Mouse (Mus musculus): ENCODE results near the gene Cep89.

Cep89 gene

GRCm38 (mm10) chr7:35382706-35383353 is 14.0 kb upstream of the Cep89 start:
- DNase-seq (ENCODE audit: low spot score in 2 of 2), result no peak

- no peak for DNase-seq (ENCODE audit: low spot score in 2 of 2)
Measured at GRCm38 (mm10) chr7:35386525-35386952, 10.3 kb upstream of the Cep89 start.

GRCm38 (mm10) chr7:35388694-35389093 is 8.1 kb upstream of the Cep89 start:
- no peak for DNase-seq (ENCODE audit: low spot score in 2 of 2)

- no peak for DNase-seq (ENCODE audit: low spot score in 2 of 2)
Measured at GRCm38 (mm10) chr7:35392935-35393334, 3.9 kb upstream of the Cep89 start.

- peak in 1 of 2 experiments; percentile 4 for DNase-seq (ENCODE audit: low spot score in 2 of 2)
Measured at GRCm38 (mm10) chr7:35395734-35396456, 940 bp upstream of the Cep89 start.

GRCm38 (mm10) chr7:35401169-35401568 is 4.3 kb downstream of the Cep89 start:
- DNase-seq (ENCODE audit: low spot score in 2 of 2), result no peak

- DNase-seq (ENCODE audit: low spot score in 2 of 2), result no peak
Measured at GRCm38 (mm10) chr7:35415226-35415625, 18.4 kb downstream of the Cep89 start.

GRCm38 (mm10) chr7:35415801-35416653 is 19.2 kb downstream of the Cep89 start:
- no peak for DNase-seq (ENCODE audit: low spot score in 2 of 2)

- no peak for DNase-seq (ENCODE audit: low spot score in 2 of 2)
Measured at GRCm38 (mm10) chr7:35416654-35416948, 19.8 kb downstream of the Cep89 start.

GRCm38 (mm10) chr7:35423071-35423470 is 26.2 kb downstream of the Cep89 start:
- no peak for DNase-seq (ENCODE audit: low spot score in 2 of 2)

GRCm38 (mm10) chr7:35428146-35428545 is 31.3 kb downstream of the Cep89 start:
- no peak for DNase-seq (ENCODE audit: low spot score in 2 of 2)

- DNase-seq (ENCODE audit: low spot score in 2 of 2), result no peak
Measured at GRCm38 (mm10) chr7:35435266-35435665, 38.4 kb downstream of the Cep89 start.

GRCm38 (mm10) chr7:35447501-35447900 is 50.7 kb downstream of the Cep89 start:
- no peak for DNase-seq (ENCODE audit: low spot score in 2 of 2)

- DNase-seq (ENCODE audit: low spot score in 2 of 2), result no peak
Measured at GRCm38 (mm10) chr7:35447996-35448846, 51.4 kb downstream of the Cep89 start, which contains the start of gene Slc7a9. Slc7a9 (plus strand) TSS chr7:35448796.

GRCm38 (mm10) chr7:35448867-35449266 is 52.0 kb downstream of the Cep89 start:
- DNase-seq (ENCODE audit: low spot score in 2 of 2), result no peak

GRCm38 (mm10) chr7:35456091-35456814 is 59.4 kb downstream of the Cep89 start:
- no peak for DNase-seq (ENCODE audit: low spot score in 2 of 2)

GRCm38 (mm10) chr7:35460971-35461370 is 64.1 kb downstream of the Cep89 start:
- DNase-seq (ENCODE audit: low spot score in 2 of 2), result no peak

GRCm38 (mm10) chr7:35465027-35465426 is 68.2 kb downstream of the Cep89 start:
- DNase-seq (ENCODE audit: low spot score in 2 of 2), result no peak

GRCm38 (mm10) chr7:35467856-35468255 is 71.0 kb downstream of the Cep89 start:
- no peak for DNase-seq (ENCODE audit: low spot score in 2 of 2)

- no peak for DNase-seq (ENCODE audit: low spot score in 2 of 2)
Measured at GRCm38 (mm10) chr7:35470794-35471193, 74.0 kb downstream of the Cep89 start.

- DNase-seq (ENCODE audit: low spot score in 2 of 2), result no peak
Measured at GRCm38 (mm10) chr7:35476457-35476856, 79.6 kb downstream of the Cep89 start.

Measured in urinary bladder, postnatal 36 days (tissue).